Mouse (Mus musculus): ENCODE data around the gene Atp8a1. TPM values are rescaled to one million over a fixed set of nuclear protein-coding genes. Genes with fewer than 3 reads are reported as not detected.

The Atp8a1 gene
- total and polyA plus RNA-seq, 2 experiments: 3.8 to 5.1 TPM

DNA sequence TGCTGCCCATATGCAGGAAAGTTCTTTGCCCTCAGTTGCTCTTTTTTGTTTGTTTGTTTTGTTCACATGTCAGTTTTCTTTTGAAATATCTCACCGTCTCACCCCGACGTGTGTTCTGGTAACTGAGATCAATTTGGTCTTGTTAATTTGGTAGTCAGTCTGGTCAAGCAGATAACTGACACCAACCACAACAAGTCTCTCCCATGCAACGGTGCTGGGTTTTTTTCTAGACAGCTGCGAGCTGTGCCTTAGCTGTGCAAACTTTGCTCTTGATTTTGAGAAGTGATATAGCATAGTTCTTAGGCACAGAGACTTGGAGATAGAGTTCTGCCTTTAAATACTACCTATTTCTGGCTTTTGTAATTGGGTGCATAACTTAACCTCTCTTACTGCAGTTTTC is 18.4 kb upstream of the Atp8a1 start:
- TF ChIP-seq CTCF (IDR thresholded peaks at IDR 0.05; ENCODE audit: low read depth, low read length) (no peak), POLR2A (IDR thresholded peaks at IDR 0.05; ENCODE audit: extremely low read depth, insufficient read depth, low read length) (no peak)
- no peak overlapping the region for H3K27ac ChIP-seq (replicated peaks; ENCODE audit: insufficient read depth, low read depth, low read length)
- H3K4me3 ChIP-seq (ENCODE audit: insufficient read depth, low read depth, low read length): no peak overlapping the region
- H3K79me2 ChIP-seq (ENCODE audit: control insufficient read depth, insufficient read depth, low read length): no peaks in the 10 kb centered on the region
- H3K9ac ChIP-seq (ENCODE audit: low read depth, low read length): no peak overlapping the region
- H3K36me3 ChIP-seq (ENCODE audit: control insufficient read depth, insufficient read depth, low read length): no peaks in the 10 kb centered on the region
- 0 out of 2 replicates have a peak, but pooled peaks cover 2% of the 10 kb centered on the region for H3K27me3 ChIP-seq (ENCODE audit: control insufficient read depth, insufficient read depth, low read length)
- no peak for DNase-seq (ENCODE audit: extremely low read depth, low read depth, low spot score)
- no peaks in the 10 kb centered on the region for H3K4me1 ChIP-seq (ENCODE audit: control insufficient read depth, insufficient read depth, low read length)
- WGBS: 42% methylated on average over 5 of the region's 5 CpGs

DNA sequence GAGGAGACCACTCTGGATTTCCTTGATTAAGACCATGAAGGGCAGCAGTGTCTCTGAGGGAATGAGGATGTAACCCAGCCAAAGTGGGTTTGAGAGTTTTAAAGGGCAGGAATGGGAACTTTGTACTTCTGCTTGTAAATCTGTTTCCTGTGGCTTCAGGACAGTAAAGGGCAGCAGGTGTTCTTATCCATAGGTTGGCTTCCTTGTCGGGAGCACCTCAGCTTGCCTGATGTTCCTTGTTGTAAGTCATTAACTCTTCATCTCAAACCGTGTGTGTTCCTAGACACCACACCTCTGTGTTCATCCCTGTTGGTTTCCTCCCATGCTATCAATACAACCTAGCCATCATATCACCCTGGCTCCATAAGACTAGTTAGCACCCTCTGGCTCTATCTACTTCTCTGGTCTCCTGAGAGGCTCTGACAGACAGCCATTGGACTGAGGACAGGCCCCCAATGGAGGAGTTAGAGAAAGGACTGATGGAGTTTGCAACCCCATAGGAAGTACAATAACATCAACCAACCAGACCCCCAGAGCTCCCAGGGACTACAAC is 17.4 kb upstream of the Atp8a1 start:
- Histone ChIP-seq H3K27ac (replicated peaks; ENCODE audit: insufficient read depth, low read depth, low read length) (no peak overlapping the region), H3K4me1 (ENCODE audit: control insufficient read depth, insufficient read depth, low read length) (no peaks in the 10 kb centered on the region), H3K4me3 (ENCODE audit: insufficient read depth, low read depth, low read length) (no peak overlapping the region), H3K27me3 (ENCODE audit: control insufficient read depth, insufficient read depth, low read length) (0 out of 2 replicates have a peak, but pooled peaks cover 2% of the 10 kb centered on the region), H3K79me2 (ENCODE audit: control insufficient read depth, insufficient read depth, low read length) (no peaks in the 10 kb centered on the region), H3K36me3 (ENCODE audit: control insufficient read depth, insufficient read depth, low read length) (no peaks in the 10 kb centered on the region), H3K9ac (ENCODE audit: low read depth, low read length) (no peak overlapping the region)
- TF ChIP-seq CTCF (IDR thresholded peaks at IDR 0.05; ENCODE audit: low read depth, low read length) (no peak), POLR2A (IDR thresholded peaks at IDR 0.05; ENCODE audit: extremely low read depth, insufficient read depth, low read length) (no peak)
- WGBS: 80% methylated on average over 2 of the region's 2 CpGs
- DNase-seq (ENCODE audit: extremely low read depth, low read depth, low spot score): no peak

DNA sequence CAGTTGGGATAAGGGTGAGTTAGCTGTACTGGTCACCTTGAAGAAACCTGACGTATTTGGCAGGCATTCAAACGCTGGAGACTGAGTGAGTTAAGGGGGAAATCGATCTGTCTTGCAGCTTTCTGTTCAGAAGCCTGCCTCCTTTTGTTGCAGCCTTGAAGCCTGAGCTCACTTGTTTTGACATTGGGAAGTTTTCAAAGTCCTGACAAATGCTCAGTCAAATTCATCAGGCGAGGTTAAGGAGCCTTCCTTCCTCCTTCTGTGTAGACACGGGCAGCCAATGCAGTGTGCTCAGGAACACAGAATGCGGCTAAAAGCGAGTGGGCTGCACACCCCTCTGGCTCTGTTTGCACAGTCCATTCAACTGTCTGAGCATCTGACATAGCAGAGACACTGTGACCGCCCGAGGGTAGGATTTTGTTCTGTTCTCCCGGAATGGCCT is 16.7 kb upstream of the Atp8a1 start:
- H3K9ac ChIP-seq (ENCODE audit: low read depth, low read length): no peak overlapping the region
- TF ChIP-seq POLR2A (IDR thresholded peaks at IDR 0.05; ENCODE audit: extremely low read depth, insufficient read depth, low read length) (no peak), CTCF (IDR thresholded peaks at IDR 0.05; ENCODE audit: low read depth, low read length) (no peak)
- H3K79me2 ChIP-seq (ENCODE audit: control insufficient read depth, insufficient read depth, low read length): no peaks in the 10 kb centered on the region
- H3K27ac ChIP-seq (replicated peaks; ENCODE audit: insufficient read depth, low read depth, low read length): no peak overlapping the region
- no peaks in the 10 kb centered on the region for H3K4me1 ChIP-seq (ENCODE audit: control insufficient read depth, insufficient read depth, low read length)
- H3K27me3 ChIP-seq (ENCODE audit: control insufficient read depth, insufficient read depth, low read length): 0 out of 2 replicates have a peak, but pooled peaks cover 2% of the 10 kb centered on the region
- no peak overlapping the region for H3K4me3 ChIP-seq (ENCODE audit: insufficient read depth, low read depth, low read length)
- DNase-seq (ENCODE audit: extremely low read depth, low read depth, low spot score): no peak
- no peaks in the 10 kb centered on the region for H3K36me3 ChIP-seq (ENCODE audit: control insufficient read depth, insufficient read depth, low read length)
- 40% methylated on average over 10 of the region's 10 CpGs for WGBS

DNA sequence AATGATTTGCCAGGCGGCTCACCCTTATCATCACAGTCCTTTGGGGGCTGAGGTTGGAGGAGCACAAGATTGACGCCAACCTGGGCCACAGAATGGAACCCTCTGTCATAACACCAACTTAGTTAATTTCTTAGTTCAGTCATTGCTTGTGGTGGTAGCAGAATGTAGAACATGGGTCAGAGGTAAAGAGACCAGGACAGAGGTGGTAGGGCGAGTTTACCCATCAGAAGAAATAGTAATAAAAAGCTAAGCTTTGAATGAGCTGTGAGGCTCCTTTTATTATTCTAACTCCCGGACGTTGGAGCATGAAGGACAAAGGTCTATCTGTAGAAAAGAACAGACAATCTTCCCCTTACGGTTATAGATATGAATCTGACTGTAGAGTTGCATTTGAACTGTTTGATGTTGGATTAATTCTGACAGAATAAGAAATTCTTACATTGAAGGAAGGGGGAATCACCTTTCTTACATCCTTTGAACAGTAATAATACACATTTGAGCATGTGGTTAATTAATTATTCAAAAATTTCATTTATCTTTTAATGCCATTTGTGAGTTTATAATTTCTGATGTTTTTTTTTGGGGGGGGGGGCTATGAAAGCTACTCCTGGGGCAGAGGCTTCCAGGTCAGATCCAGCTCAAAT is 7.9 kb upstream of the Atp8a1 start:
- Histone ChIP-seq H3K9ac (ENCODE audit: low read depth, low read length) (no peak overlapping the region), H3K27me3 (ENCODE audit: control insufficient read depth, insufficient read depth, low read length) (peaks cover 3% of the 10 kb centered on the region; the same call in 1 of the 2 replicates), H3K79me2 (ENCODE audit: control insufficient read depth, insufficient read depth, low read length) (no peaks in the 10 kb centered on the region), H3K4me1 (ENCODE audit: control insufficient read depth, insufficient read depth, low read length) (no peaks in the 10 kb centered on the region), H3K27ac (replicated peaks; ENCODE audit: insufficient read depth, low read depth, low read length) (no peak overlapping the region), H3K4me3 (ENCODE audit: insufficient read depth, low read depth, low read length) (no peak overlapping the region), H3K36me3 (ENCODE audit: control insufficient read depth, insufficient read depth, low read length) (no peaks in the 10 kb centered on the region)
- TF ChIP-seq CTCF (IDR thresholded peaks at IDR 0.05; ENCODE audit: low read depth, low read length) (no peak), POLR2A (IDR thresholded peaks at IDR 0.05; ENCODE audit: extremely low read depth, insufficient read depth, low read length) (no peak)
- 74% methylated on average over 6 of the region's 6 CpGs for WGBS
- DNase-seq (ENCODE audit: extremely low read depth, low read depth, low spot score): no peak

DNA sequence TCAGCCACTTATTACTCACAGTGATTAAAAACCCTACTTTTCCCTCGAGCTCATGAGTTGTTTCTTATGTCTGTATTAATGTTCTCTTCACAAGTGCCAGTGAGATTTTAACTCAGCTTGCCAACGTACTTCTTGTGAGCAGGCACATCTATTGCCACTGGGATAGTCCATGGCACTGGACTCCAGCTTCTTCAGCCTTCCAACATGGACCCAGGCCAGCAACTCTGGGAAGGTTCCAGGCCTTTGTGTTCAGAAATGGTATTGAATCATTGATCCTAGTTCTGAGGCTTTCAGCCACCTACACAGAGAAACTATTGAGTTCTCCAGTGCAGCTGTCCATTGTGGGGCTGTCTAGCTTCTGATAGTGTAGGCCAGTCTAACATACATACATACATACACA is 5.6 kb upstream of the Atp8a1 start:
- WGBS: 56% methylated on average over 2 of the region's 2 CpGs
- Histone ChIP-seq H3K36me3 (ENCODE audit: control insufficient read depth, insufficient read depth, low read length) (no peaks in the 10 kb centered on the region), H3K4me3 (ENCODE audit: insufficient read depth, low read depth, low read length) (no peak overlapping the region), H3K27me3 (ENCODE audit: control insufficient read depth, insufficient read depth, low read length) (peaks cover 3% of the 10 kb centered on the region; the same call in 1 of the 2 replicates), H3K27ac (replicated peaks; ENCODE audit: insufficient read depth, low read depth, low read length) (no peak overlapping the region), H3K79me2 (ENCODE audit: control insufficient read depth, insufficient read depth, low read length) (no peaks in the 10 kb centered on the region), H3K9ac (ENCODE audit: low read depth, low read length) (no peak overlapping the region), H3K4me1 (ENCODE audit: control insufficient read depth, insufficient read depth, low read length) (peaks cover under 1% of the 10 kb centered on the region; the same call in 1 of the 2 replicates)
- TF ChIP-seq POLR2A (IDR thresholded peaks at IDR 0.05; ENCODE audit: extremely low read depth, insufficient read depth, low read length) (no peak), CTCF (IDR thresholded peaks at IDR 0.05; ENCODE audit: low read depth, low read length) (no peak)
- peak; percentile 23 for DNase-seq (ENCODE audit: extremely low read depth, low read depth, low spot score)

DNA sequence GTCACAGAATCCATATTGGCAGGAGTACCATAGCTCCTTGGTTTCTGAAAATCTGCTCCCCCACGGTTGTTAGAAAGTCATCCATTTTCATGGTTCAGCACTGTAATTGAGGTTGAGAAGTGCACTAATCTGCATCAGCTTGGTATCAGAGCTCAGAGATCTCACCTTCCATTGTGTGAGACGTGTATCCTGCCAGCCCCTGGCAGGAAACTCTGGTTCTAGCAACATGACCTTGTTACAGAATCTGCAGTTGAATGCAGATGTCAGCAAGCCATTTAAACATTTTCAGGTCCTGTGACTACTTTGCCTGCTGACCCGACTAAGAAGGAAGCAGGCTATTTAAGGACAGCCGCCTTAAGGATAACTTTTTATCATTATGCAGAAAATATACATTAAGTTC is 2.2 kb upstream of the Atp8a1 start:
- no peak overlapping the region for H3K4me3 ChIP-seq (ENCODE audit: insufficient read depth, low read depth, low read length)
- DNase-seq (ENCODE audit: extremely low read depth, low read depth, low spot score): no peak
- WGBS: 71% methylated on average over 4 of the region's 4 CpGs
- no peak for TF ChIP-seq CTCF (IDR thresholded peaks at IDR 0.05; ENCODE audit: low read depth, low read length)
- TF ChIP-seq POLR2A (IDR thresholded peaks at IDR 0.05; ENCODE audit: extremely low read depth, insufficient read depth, low read length): no peak
- no peaks in the 10 kb centered on the region for H3K27me3 ChIP-seq (ENCODE audit: control insufficient read depth, insufficient read depth, low read length)
- no peaks in the 10 kb centered on the region for H3K36me3 ChIP-seq (ENCODE audit: control insufficient read depth, insufficient read depth, low read length)
- no peak overlapping the region for H3K27ac ChIP-seq (replicated peaks; ENCODE audit: insufficient read depth, low read depth, low read length)
- no peak overlapping the region for H3K9ac ChIP-seq (ENCODE audit: low read depth, low read length)
- no peaks in the 10 kb centered on the region for H3K79me2 ChIP-seq (ENCODE audit: control insufficient read depth, insufficient read depth, low read length)
- H3K4me1 ChIP-seq (ENCODE audit: control insufficient read depth, insufficient read depth, low read length): peaks cover 4% of the 10 kb centered on the region; the same call in 1 of the 2 replicates
